Mouse (Mus musculus): ENCODE measurements at regions not wholly inside any gene's neighbourhood (a gene's known extent, or its start where the extent isn't known, plus 50 kb on each side); places are given as distances from the start of the nearest gene placed in this dataset.

GRCm38 (mm10) chr8:126745992-126746775 lies 152.4 kb upstream of the Irf2bp2 start:
- H3K27ac ChIP-seq (ENCODE audit: low read depth, low read length) = no peak overlapping the region
- H3K9ac ChIP-seq (ENCODE audit: low read depth, low read length) = no peak overlapping the region
- no peak overlapping the region for H3K4me2 ChIP-seq

GRCm38 (mm10) chr8:126744747-126745382 lies 151.1 kb upstream of the Irf2bp2 start:
- no peaks in the 10 kb centered on the region for H3K36me3 ChIP-seq (ENCODE audit: control insufficient read depth, insufficient read depth, low read length)
- H3K27ac ChIP-seq (ENCODE audit: low read depth, low read length) = peak overlapping the region; percentile 29; the same call in 1 of the 2 replicates
- no peak overlapping the region for H3K4me3 ChIP-seq (ENCODE audit: low read depth, low read length)
- no peaks in the 10 kb centered on the region for H3K27me3 ChIP-seq (ENCODE audit: control insufficient read depth, insufficient read depth, low read length)
- H3K9me3 ChIP-seq (replicated peaks; ENCODE audit: control insufficient read depth, low read length) = no peaks in the 10 kb centered on the region
- no peak overlapping the region for H3K9ac ChIP-seq (ENCODE audit: low read depth, low read length)
- ATAC-seq (replicated peaks; ENCODE audit: insufficient number of reproducible peaks, low FRiP score, low TSS enrichment) = no peak
- H3K4me1 ChIP-seq (ENCODE audit: control insufficient read depth, insufficient read depth, low read length) = no peaks in the 10 kb centered on the region
- no peak overlapping the region for H3K4me2 ChIP-seq
- 61% methylated on average over 10 of the region's 10 CpGs for whole genome bisulfite sequencing (ENCODE audit: insufficient replicate concordance)

More at GRCm38 (mm10) chr8:126745992-126746775, 152.4 kb upstream of the Irf2bp2 start:
- Histone ChIP-seq H3K9me3 (replicated peaks; ENCODE audit: control insufficient read depth, low read length) (no peaks in the 10 kb centered on the region), H3K36me3 (ENCODE audit: control insufficient read depth, insufficient read depth, low read length) (no peaks in the 10 kb centered on the region), H3K4me1 (ENCODE audit: control insufficient read depth, insufficient read depth, low read length) (no peaks in the 10 kb centered on the region), H3K27me3 (ENCODE audit: control insufficient read depth, insufficient read depth, low read length) (no peaks in the 10 kb centered on the region), H3K4me3 (ENCODE audit: low read depth, low read length) (no peak overlapping the region)
- 76% methylated on average over 18 of the region's 18 CpGs for WGBS (ENCODE audit: insufficient replicate concordance)
- no peak for ATAC-seq (replicated peaks; ENCODE audit: insufficient number of reproducible peaks, low FRiP score, low TSS enrichment)

- no peaks in the 10 kb centered on the region for H3K4me1 ChIP-seq (ENCODE audit: control insufficient read depth, insufficient read depth, low read length)
- no peaks in the 10 kb centered on the region for H3K9me3 ChIP-seq (replicated peaks; ENCODE audit: control insufficient read depth, low read length)
- H3K4me2 ChIP-seq = no peak overlapping the region
- no peak for ATAC-seq (replicated peaks; ENCODE audit: insufficient number of reproducible peaks, low FRiP score, low TSS enrichment)
- no peak overlapping the region for H3K4me3 ChIP-seq (ENCODE audit: low read depth, low read length)
- no peaks in the 10 kb centered on the region for H3K27me3 ChIP-seq (ENCODE audit: control insufficient read depth, insufficient read depth, low read length)
- H3K36me3 ChIP-seq (ENCODE audit: control insufficient read depth, insufficient read depth, low read length) = no peaks in the 10 kb centered on the region
- WGBS (ENCODE audit: insufficient replicate concordance) = 64% methylated on average over 9 of the region's 9 CpGs
- H3K9ac ChIP-seq (ENCODE audit: low read depth, low read length) = no peak overlapping the region
- no peak overlapping the region for H3K27ac ChIP-seq (ENCODE audit: low read depth, low read length)
Measured at GRCm38 (mm10) chr8:126743296-126743695, 149.5 kb upstream of the Irf2bp2 start.

- no peaks in the 10 kb centered on the region for H3K36me3 ChIP-seq (ENCODE audit: control insufficient read depth, insufficient read depth, low read length)
- no peak for ATAC-seq (replicated peaks; ENCODE audit: insufficient number of reproducible peaks, low FRiP score, low TSS enrichment)
- H3K9me3 ChIP-seq (replicated peaks; ENCODE audit: control insufficient read depth, low read length) = no peaks in the 10 kb centered on the region
- no peak overlapping the region for H3K9ac ChIP-seq (ENCODE audit: low read depth, low read length)
- 76% methylated on average over 3 of the region's 3 CpGs for whole genome bisulfite sequencing (ENCODE audit: insufficient replicate concordance)
- H3K4me2 ChIP-seq = no peak overlapping the region
- H3K27ac ChIP-seq (ENCODE audit: low read depth, low read length) = no peak overlapping the region
- H3K4me1 ChIP-seq (ENCODE audit: control insufficient read depth, insufficient read depth, low read length) = no peaks in the 10 kb centered on the region
- no peaks in the 10 kb centered on the region for H3K27me3 ChIP-seq (ENCODE audit: control insufficient read depth, insufficient read depth, low read length)
- no peak overlapping the region for H3K4me3 ChIP-seq (ENCODE audit: low read depth, low read length)
Measured at GRCm38 (mm10) chr8:126742081-126742480, 148.3 kb upstream of the Irf2bp2 start.

- Histone ChIP-seq H3K4me2 (no peak overlapping the region), H3K9me3 (replicated peaks; ENCODE audit: control insufficient read depth, low read length) (no peaks in the 10 kb centered on the region), H3K4me3 (ENCODE audit: low read depth, low read length) (no peak overlapping the region), H3K4me1 (ENCODE audit: control insufficient read depth, insufficient read depth, low read length) (peaks cover 7% of the 10 kb centered on the region), H3K27ac (ENCODE audit: low read depth, low read length) (no peak overlapping the region), H3K9ac (ENCODE audit: low read depth, low read length) (no peak overlapping the region), H3K36me3 (ENCODE audit: control insufficient read depth, insufficient read depth, low read length) (no peaks in the 10 kb centered on the region), H3K27me3 (ENCODE audit: control insufficient read depth, insufficient read depth, low read length) (no peaks in the 10 kb centered on the region)
- 61% methylated on average over 3 of the region's 3 CpGs for WGBS (ENCODE audit: insufficient replicate concordance)
- ATAC-seq (replicated peaks; ENCODE audit: insufficient number of reproducible peaks, low FRiP score, low TSS enrichment) = no peak
Measured at GRCm38 (mm10) chr8:126741031-126741430, 147.2 kb upstream of the Irf2bp2 start.

GRCm38 (mm10) chr8:126739768-126740167 lies 146.0 kb upstream of the Irf2bp2 start:
- Histone ChIP-seq H3K9ac (ENCODE audit: low read depth, low read length) (no peak overlapping the region), H3K4me3 (ENCODE audit: low read depth, low read length) (no peak overlapping the region), H3K4me1 (ENCODE audit: control insufficient read depth, insufficient read depth, low read length) (peaks cover 20% of the 10 kb centered on the region), H3K36me3 (ENCODE audit: control insufficient read depth, insufficient read depth, low read length) (no peaks in the 10 kb centered on the region), H3K27ac (ENCODE audit: low read depth, low read length) (no peak overlapping the region), H3K4me2 (no peak overlapping the region), H3K27me3 (ENCODE audit: control insufficient read depth, insufficient read depth, low read length) (no peaks in the 10 kb centered on the region), H3K9me3 (replicated peaks; ENCODE audit: control insufficient read depth, low read length) (no peaks in the 10 kb centered on the region)
- ATAC-seq (replicated peaks; ENCODE audit: insufficient number of reproducible peaks, low FRiP score, low TSS enrichment) = no peak
- 79% methylated on average over 10 of the region's 10 CpGs for WGBS (ENCODE audit: insufficient replicate concordance)

- H3K9ac ChIP-seq (ENCODE audit: low read depth, low read length) = no peak overlapping the region
- no peak overlapping the region for H3K4me2 ChIP-seq
- 58% methylated on average over 5 of the region's 5 CpGs for WGBS (ENCODE audit: insufficient replicate concordance)
Measured at GRCm38 (mm10) chr8:126737032-126737431, 143.2 kb upstream of the Irf2bp2 start.

GRCm38 (mm10) chr8:126736441-126736962 lies 142.7 kb upstream of the Irf2bp2 start:
- peak overlapping the region; percentile 4; the same call in 1 of the 2 replicates for H3K9ac ChIP-seq (ENCODE audit: low read depth, low read length)
- 17% methylated on average over 10 of the region's 10 CpGs for WGBS (ENCODE audit: insufficient replicate concordance)
- H3K27me3 ChIP-seq (ENCODE audit: control insufficient read depth, insufficient read depth, low read length) = no peaks in the 10 kb centered on the region

More at GRCm38 (mm10) chr8:126737032-126737431, 143.2 kb upstream of the Irf2bp2 start:
- H3K27ac ChIP-seq (ENCODE audit: low read depth, low read length) = peak overlapping the region; percentile 79
- no peak for ATAC-seq (replicated peaks; ENCODE audit: insufficient number of reproducible peaks, low FRiP score, low TSS enrichment)
- no peaks in the 10 kb centered on the region for H3K36me3 ChIP-seq (ENCODE audit: control insufficient read depth, insufficient read depth, low read length)
- peaks cover 21% of the 10 kb centered on the region for H3K4me1 ChIP-seq (ENCODE audit: control insufficient read depth, insufficient read depth, low read length)
- no peaks in the 10 kb centered on the region for H3K27me3 ChIP-seq (ENCODE audit: control insufficient read depth, insufficient read depth, low read length)
- H3K4me3 ChIP-seq (ENCODE audit: low read depth, low read length) = no peak overlapping the region
- H3K9me3 ChIP-seq (replicated peaks; ENCODE audit: control insufficient read depth, low read length) = no peaks in the 10 kb centered on the region

More at GRCm38 (mm10) chr8:126736441-126736962, 142.7 kb upstream of the Irf2bp2 start:
- H3K27ac ChIP-seq (ENCODE audit: low read depth, low read length) = peak overlapping the region; percentile 79
- peaks cover 21% of the 10 kb centered on the region for H3K4me1 ChIP-seq (ENCODE audit: control insufficient read depth, insufficient read depth, low read length)
- ATAC-seq (replicated peaks; ENCODE audit: insufficient number of reproducible peaks, low FRiP score, low TSS enrichment) = peak; percentile 36; the same call in 1 of the 2 replicates
- H3K4me3 ChIP-seq (ENCODE audit: low read depth, low read length) = no peak overlapping the region
- 0 out of 2 replicates have a peak overlapping the region, but pooled peaks have one; percentile 1 for H3K4me2 ChIP-seq
- H3K9me3 ChIP-seq (replicated peaks; ENCODE audit: control insufficient read depth, low read length) = no peaks in the 10 kb centered on the region
- no peaks in the 10 kb centered on the region for H3K36me3 ChIP-seq (ENCODE audit: control insufficient read depth, insufficient read depth, low read length)
